Mouse (Mus musculus): ENCODE results near the gene Dmkn.

DNA sequence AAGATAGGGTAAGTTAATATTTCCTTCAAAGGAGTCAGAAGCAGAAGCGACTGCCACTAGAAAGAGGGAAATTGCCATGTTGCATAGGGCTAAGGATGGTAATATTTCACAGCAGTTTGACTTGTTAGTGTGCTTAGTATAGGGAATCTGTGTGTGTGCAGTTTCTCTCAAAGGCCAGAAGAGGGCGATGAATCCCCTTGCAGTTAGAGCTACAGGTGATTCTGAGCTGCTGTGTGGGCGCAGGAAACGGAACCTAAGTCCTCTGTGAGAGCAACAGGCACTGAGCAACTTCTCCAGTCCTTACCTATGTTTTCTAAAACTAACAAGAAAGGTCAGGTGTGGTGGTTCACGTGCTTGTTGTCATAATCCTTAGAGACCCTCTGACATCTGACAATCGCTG, 46.8 kb downstream of the Dmkn start:
- no peak for TF ChIP-seq CTCF (IDR thresholded peaks at IDR 0.05; ENCODE audit: borderline replicate concordance, insufficient read depth, low read length)
- TF ChIP-seq POLR2A (IDR thresholded peaks at IDR 0.05; ENCODE audit: low read depth, low read length) = no peak

All from embryonic fibroblast, embryonic 13.5 days (primary cell).